Mouse (Mus musculus) midbrain, postnatal 0 days (tissue): ENCODE measurements at regions not wholly inside any gene's neighbourhood (a gene's known extent, or its start where the extent isn't known, plus 50 kb on each side); places are given as distances from the start of the nearest gene placed in this dataset.

Source experiments
- ATAC-seq: fragments of 200-750 bp; cut with Nextera tagmentation; 2 replicates; pipeline ENCODE4 v1.8.0; 2017; ENCODE audit warnings: moderate number of reproducible peaks, mild to moderate bottlenecking, moderate TSS enrichment, moderate library complexity; ENCODE audit not compliant: low FRiP score
- DNase-seq: peaks from one replicate; pipeline ENCODE4 v3.0.0-alpha.2; 2015; ENCODE audit warnings: low spot score
- H3K27ac ChIP-seq: fragments of 300-500 bp; sonication (generic); 2 replicates; pipeline ENCODE4 v1.5.1; 2014; ENCODE audit warnings: low read depth, mild to moderate bottlenecking, low read length, mixed read lengths
- H3K27me3 ChIP-seq: fragments of 300-500 bp; sonication (generic); 2 replicates; pipeline ENCODE4 v1.6.1; 2014; ENCODE audit warnings: low read length, control low read depth, mixed read lengths; ENCODE audit not compliant: insufficient read depth
- H3K36me3 ChIP-seq: fragments of 300-500 bp; sonication (generic); 2 replicates; pipeline ENCODE4 v1.6.1; 2014; ENCODE audit warnings: low read length, control low read depth, mixed read lengths; ENCODE audit not compliant: insufficient read depth
- H3K4me1 ChIP-seq: fragments of 300-500 bp; sonication (generic); 2 replicates; pipeline ENCODE4 v1.6.1; 2014; ENCODE audit warnings: mild to moderate bottlenecking, control low read depth, antibody characterized with exemption, low read length, mixed read lengths; ENCODE audit not compliant: insufficient read depth
- H3K4me2 ChIP-seq: fragments of 300-500 bp; sonication (generic); 2 replicates; pipeline ENCODE4 v1.6.1; 2014; ENCODE audit warnings: low read depth, mild to moderate bottlenecking, low read length, mixed read lengths; ENCODE audit not compliant: poor library complexity, severe bottlenecking
- H3K4me3 ChIP-seq: fragments of 300-500 bp; sonication (generic); 2 replicates; pipeline ENCODE4 v1.5.1; 2014; ENCODE audit warnings: low read depth, mild to moderate bottlenecking, low read length, moderate library complexity
- H3K9ac ChIP-seq: fragments of 300-500 bp; sonication (generic); replicated peaks from 2 replicates; pipeline ENCODE4 v1.6.1; 2014; ENCODE audit warnings: mild to moderate bottlenecking, low read length, moderate library complexity, mixed read lengths; ENCODE audit not compliant: poor library complexity, severe bottlenecking
- H3K9me3 ChIP-seq: fragments of 300-500 bp; sonication (generic); 2 replicates; pipeline ENCODE4 v1.6.1; 2016; ENCODE audit warnings: low read length, control low read depth
- CTCF ChIP-seq: IDR thresholded peaks from 2 replicates; pipeline ENCODE4 v1.5.1; 2016; ENCODE audit warnings: antibody characterized with exemption, mild to moderate bottlenecking
- WGBS: fragments of 180-500 bp; shearing (Covaris S2); extraction: QIAGEN DNeasy Blood & Tissue Kit; methylation state at CpG from one replicate; pipeline ENCODE4 v1.1.7; 2014; 5-methylcytosine and 5-hydroxymethylcytosine counted together

GRCm38 (mm10) chr3:143742786-143743571, 462.0 kb downstream of the Lmo4 start:
- Histone ChIP-seq H3K27me3 (no peaks in the 10 kb centered on the region), H3K36me3 (no peaks in the 10 kb centered on the region), H3K27ac (no peak overlapping the region), H3K9me3 (no peaks in the 10 kb centered on the region), H3K4me2 (no peak overlapping the region), H3K4me3 (no peak overlapping the region), H3K4me1 (no peaks in the 10 kb centered on the region), H3K9ac (no peak overlapping the region)
- no peak for ATAC-seq
- 81% methylated on average over 17 of the region's 17 CpGs for WGBS
- DNase-seq: no peak
- no peak for TF ChIP-seq CTCF

DNA sequence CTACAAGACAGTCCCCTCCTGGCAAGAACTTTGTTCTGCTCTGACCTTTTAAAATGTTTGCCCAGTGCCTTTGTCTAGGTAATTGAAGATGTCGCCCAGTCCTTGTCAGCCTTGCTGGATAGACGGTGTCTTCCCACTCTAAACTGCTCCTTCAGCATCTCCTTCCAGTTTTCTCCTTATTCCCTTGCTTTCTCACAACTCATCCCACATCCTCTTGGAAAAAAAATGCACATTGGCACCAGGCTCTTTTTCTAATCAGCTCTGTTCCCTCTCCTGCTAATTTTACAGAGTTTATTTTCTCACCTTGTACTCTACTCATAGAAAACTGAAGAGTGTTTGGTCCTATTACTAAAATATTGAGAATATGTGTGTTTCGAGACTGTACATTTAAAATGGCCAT, 466.3 kb downstream of the Lmo4 start:
- ATAC-seq: no peak
- Histone ChIP-seq H3K4me1 (no peaks in the 10 kb centered on the region), H3K27me3 (no peaks in the 10 kb centered on the region), H3K9ac (no peak overlapping the region), H3K9me3 (no peaks in the 10 kb centered on the region), H3K27ac (no peak overlapping the region), H3K36me3 (no peaks in the 10 kb centered on the region), H3K4me2 (no peak overlapping the region), H3K4me3 (no peak overlapping the region)
- TF ChIP-seq CTCF: no peak
- WGBS: 63% methylated on average over 3 of the region's 3 CpGs
- DNase-seq: no peak

DNA sequence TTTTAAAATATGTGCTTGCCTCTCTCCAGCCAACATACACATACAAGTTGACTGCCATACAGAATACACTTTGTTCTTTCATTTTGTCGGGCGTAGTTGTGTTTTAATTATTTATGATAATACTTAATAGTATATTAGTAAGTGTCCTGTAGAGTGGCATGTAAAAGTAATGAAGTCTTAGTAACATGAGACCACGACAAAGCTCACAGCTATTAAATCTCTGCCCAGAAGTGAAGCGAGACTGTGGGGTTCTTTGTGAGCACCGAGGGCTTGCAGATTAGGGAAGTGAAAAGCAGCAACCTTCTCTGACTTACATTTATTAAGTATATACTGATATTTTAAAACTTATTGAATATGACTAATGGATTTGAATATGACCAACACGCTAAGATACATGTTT, 467.2 kb downstream of the Lmo4 start:
- WGBS: 62% methylated on average over 6 of the region's 6 CpGs
- no peak overlapping the region for H3K4me3 ChIP-seq
- no peaks in the 10 kb centered on the region for H3K27me3 ChIP-seq
- no peaks in the 10 kb centered on the region for H3K36me3 ChIP-seq
- TF ChIP-seq CTCF: no peak
- ATAC-seq: no peak
- no peaks in the 10 kb centered on the region for H3K9me3 ChIP-seq
- DNase-seq: no peak
- no peaks in the 10 kb centered on the region for H3K4me1 ChIP-seq
- no peak overlapping the region for H3K4me2 ChIP-seq
- H3K9ac ChIP-seq: no peak overlapping the region
- H3K27ac ChIP-seq: no peak overlapping the region

DNA sequence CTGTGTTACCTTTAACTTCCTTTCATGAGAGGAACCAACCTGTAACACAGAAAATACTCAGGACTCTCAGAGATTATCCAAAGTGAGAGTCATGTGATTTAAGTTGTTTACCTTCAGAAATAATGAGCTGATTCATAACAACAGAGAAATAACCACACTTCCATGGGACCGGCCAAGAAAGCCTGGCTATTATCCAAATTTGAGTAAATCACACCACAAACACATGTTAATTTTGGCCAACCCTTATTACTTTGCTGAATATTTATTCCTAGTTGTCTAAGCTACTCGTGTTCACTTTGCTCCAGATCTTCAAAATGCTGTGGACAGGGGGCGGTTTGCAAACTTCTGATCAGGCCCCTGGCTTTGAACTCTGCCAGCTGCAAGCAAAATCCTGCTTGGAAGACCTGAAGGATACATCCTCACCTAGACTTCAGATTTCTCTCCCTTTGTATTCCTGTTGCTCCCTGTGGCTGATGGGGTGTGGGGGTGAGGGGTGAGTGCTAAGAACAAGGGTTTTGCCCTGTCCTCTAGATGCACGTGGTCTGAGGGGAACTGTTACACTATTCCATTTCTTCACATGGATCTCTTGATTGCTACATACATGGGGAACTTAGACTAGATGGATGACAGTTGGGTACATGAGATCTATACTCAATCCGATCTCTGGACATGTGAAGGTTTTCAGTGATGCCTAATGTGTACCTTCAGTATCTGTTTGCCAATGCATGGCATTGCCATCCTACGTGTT, 468.2 kb downstream of the Lmo4 start:
- Histone ChIP-seq H3K36me3 (no peaks in the 10 kb centered on the region), H3K27me3 (no peaks in the 10 kb centered on the region), H3K27ac (no peak overlapping the region), H3K9me3 (no peaks in the 10 kb centered on the region), H3K4me2 (no peak overlapping the region), H3K4me3 (no peak overlapping the region), H3K4me1 (no peaks in the 10 kb centered on the region), H3K9ac (no peak overlapping the region)
- TF ChIP-seq CTCF: no peak
- ATAC-seq: no peak
- DNase-seq: no peak
- WGBS: 83% methylated on average over 6 of the region's 6 CpGs

GRCm38 (mm10) chr3:143734791-143735190, 470.2 kb downstream of the Lmo4 start:
- H3K4me2 ChIP-seq: no peak overlapping the region
- no peak overlapping the region for H3K27ac ChIP-seq
- WGBS: 75% methylated on average over 2 of the region's 2 CpGs
- no peak overlapping the region for H3K9ac ChIP-seq
- no peaks in the 10 kb centered on the region for H3K4me1 ChIP-seq
- ATAC-seq (no peak), DNase-seq (no peak)
- no peak overlapping the region for H3K4me3 ChIP-seq
- no peaks in the 10 kb centered on the region for H3K9me3 ChIP-seq
- H3K27me3 ChIP-seq: no peaks in the 10 kb centered on the region
- no peak for TF ChIP-seq CTCF
- no peaks in the 10 kb centered on the region for H3K36me3 ChIP-seq

- Histone ChIP-seq H3K27me3 (no peaks in the 10 kb centered on the region), H3K9ac (no peak overlapping the region), H3K4me2 (no peak overlapping the region), H3K27ac (no peak overlapping the region), H3K4me1 (no peaks in the 10 kb centered on the region), H3K36me3 (no peaks in the 10 kb centered on the region), H3K9me3 (no peaks in the 10 kb centered on the region), H3K4me3 (no peak overlapping the region)
- TF ChIP-seq CTCF: no peak
- ATAC-seq (no peak), DNase-seq (no peak)
- WGBS: 82% methylated on average over 8 of the region's 8 CpGs
These were observed 471.9 kb downstream of the Lmo4 start for GRCm38 (mm10) chr3:143732966-143733725.
